Mouse (Mus musculus) heart, embryonic 15.5 days (tissue): Measurements from ENCODE around the gene Dync1li1. TPM values are rescaled to one million over a fixed set of nuclear protein-coding genes. Genes with fewer than 3 reads are reported as not detected.
"Not testable (repeated sequence)": the region's sequence is repeated elsewhere in the genome, so short reads cannot be mapped to it uniquely, and the experiment has no call there.

Source experiments
- ATAC-seq: fragments of 200-750 bp; cut with Nextera tagmentation; replicated peaks from 2 replicates; pipeline ENCODE4 v1.8.0; 2017; ENCODE audit warnings: low read depth, moderate TSS enrichment; ENCODE audit not compliant: insufficient number of reproducible peaks, insufficient read depth, low FRiP score
- H3K27ac ChIP-seq: fragments of 300-500 bp; sonication (generic); 2 replicates; pipeline ENCODE4 v1.5.1; 2015; ENCODE audit warnings: mild to moderate bottlenecking, inconsistent platforms
- H3K27me3 ChIP-seq: fragments of 300-500 bp; sonication (generic); 2 replicates; pipeline ENCODE4 v1.6.1; 2015; ENCODE audit warnings: inconsistent platforms
- H3K36me3 ChIP-seq: fragments of 300-500 bp; sonication (generic); 2 replicates; pipeline ENCODE4 v1.6.1; 2015; ENCODE audit warnings: mild to moderate bottlenecking, inconsistent platforms
- H3K4me1 ChIP-seq: fragments of 300-500 bp; sonication (generic); replicated peaks from 2 replicates; pipeline ENCODE4 v1.6.1; 2015; ENCODE audit warnings: inconsistent platforms
- H3K4me2 ChIP-seq: fragments of 300-500 bp; sonication (generic); 2 replicates; pipeline ENCODE4 v1.6.1; 2015; ENCODE audit warnings: inconsistent platforms, mild to moderate bottlenecking, moderate library complexity
- H3K4me3 ChIP-seq: fragments of 300-500 bp; sonication (generic); 2 replicates; pipeline ENCODE4 v1.5.1; 2015; ENCODE audit warnings: mild to moderate bottlenecking, inconsistent platforms
- H3K9ac ChIP-seq: fragments of 300-500 bp; sonication (generic); 2 replicates; pipeline ENCODE4 v1.6.1; 2015; ENCODE audit warnings: mild to moderate bottlenecking, inconsistent platforms
- H3K9me3 ChIP-seq: fragments of 300-500 bp; sonication (generic); replicated peaks from 2 replicates; pipeline ENCODE4 v1.6.1; 2016; ENCODE audit warnings: inconsistent platforms
- WGBS: fragments of 180-500 bp; shearing (Covaris S2); methylation state at CpG from one replicate; pipeline ENCODE4 v1.1.7; 2015; ENCODE audit warnings: mixed read lengths; 5-methylcytosine and 5-hydroxymethylcytosine counted together
- polyA plus RNA-seq: library from polyadenylated mRNA; unstranded; fragments of >200 nt; fragmentation: Nextera tagmentation; extraction: Ambion mirVana; gene quantifications from 2 replicates; pipeline ENCODE4 v1.2.1, GENCODE M21; 2015

Dync1li1 gene
- polyA plus RNA-seq = 72.3 and 73.5 TPM in 2 replicates

GRCm38 (mm10) chr9:114688252-114688952, at the start of gene Dync1li1:
Gene Dync1li1 (plus strand): TSS chr9:114688790.
- peak; percentile 98 for ATAC-seq
- H3K36me3 ChIP-seq = peaks cover 9% of the 10 kb centered on the region; the same call in 1 of the 2 replicates

GRCm38 (mm10) chr9:114639186-114639748, 49.3 kb upstream of the Dync1li1 start:
- Histone ChIP-seq H3K4me1 (peaks cover 13% of the 10 kb centered on the region), H3K9ac (peak overlapping the region; percentile 87), H3K4me2 (peak overlapping the region; percentile 82), H3K36me3 (no peaks in the 10 kb centered on the region), H3K4me3 (peak overlapping the region; percentile 96), H3K27ac (peak overlapping the region; percentile 92), H3K27me3 (peaks cover 25% of the 10 kb centered on the region), H3K9me3 (no peaks in the 10 kb centered on the region)
- no peak for ATAC-seq
- 11% methylated on average over 18 of the region's 18 CpGs for WGBS

More at GRCm38 (mm10) chr9:114688252-114688952, at the start of gene Dync1li1:
- Histone ChIP-seq H3K27me3 (no peaks in the 10 kb centered on the region), H3K4me1 (peaks cover 22% of the 10 kb centered on the region), H3K27ac (peak within 1 kb of the TSS; percentile 93), H3K9ac (peak within 1 kb of the TSS; percentile 95), H3K4me2 (peak within 1 kb of the TSS; percentile 81), H3K9me3 (no peaks in the 10 kb centered on the region), H3K4me3 (peak within 1 kb of the TSS; percentile 89)
- under 1% methylated on average over 57 of the region's 57 CpGs for WGBS

DNA sequence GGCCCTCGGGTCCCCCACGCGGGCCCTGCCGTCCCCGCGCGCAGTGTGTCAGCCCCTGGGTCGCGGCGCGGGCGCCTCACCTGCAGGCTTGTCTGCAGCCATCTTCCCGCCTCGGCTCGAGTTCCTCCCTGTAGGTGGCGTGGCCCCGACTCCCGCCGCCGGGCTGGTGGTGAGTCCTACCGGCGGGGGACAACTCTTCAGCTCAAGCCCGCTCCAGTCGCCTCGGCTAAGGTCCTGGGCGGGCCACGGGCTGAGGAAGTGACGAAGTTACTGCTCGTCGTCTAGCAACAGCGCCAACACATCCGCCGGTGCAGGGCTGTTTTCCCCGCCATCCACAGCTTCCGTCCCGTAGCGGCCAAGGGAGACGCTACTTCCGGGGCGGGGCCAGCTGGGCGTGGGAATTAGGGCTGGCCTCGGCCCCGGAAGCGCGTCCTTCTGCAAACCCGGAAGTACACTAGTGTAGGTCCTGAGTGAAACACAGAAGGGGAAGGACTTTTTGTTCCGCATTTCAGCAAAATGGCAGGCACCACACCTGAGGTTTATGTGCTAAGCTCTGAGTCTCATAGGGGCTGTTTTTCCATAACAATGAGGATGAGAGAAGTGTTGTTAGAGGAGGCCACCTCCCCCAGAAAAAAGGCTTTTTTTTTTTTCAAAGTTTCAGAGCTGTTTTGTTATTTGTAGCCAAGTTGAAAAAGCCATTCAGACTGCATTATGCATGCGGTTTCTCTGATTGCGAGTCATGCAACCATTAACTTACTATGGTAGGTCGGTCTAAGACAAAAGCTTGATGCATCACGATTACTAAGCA, 48.5 kb upstream of the Dync1li1 start, which contains the start of gene Cnot10:
Gene Cnot10, minus strand, starts transcription at position 346 of the 808 bp plus-strand sequence.
- Histone ChIP-seq H3K4me2 (peak within 1 kb of the TSS; percentile 82), H3K9me3 (no peaks in the 10 kb centered on the region), H3K36me3 (no peaks in the 10 kb centered on the region), H3K9ac (peak within 1 kb of the TSS; percentile 87), H3K4me1 (peaks cover 13% of the 10 kb centered on the region), H3K27ac (peak within 1 kb of the TSS; percentile 92), H3K4me3 (peak within 1 kb of the TSS; percentile 96), H3K27me3 (peaks cover 28% of the 10 kb centered on the region)
- WGBS = 5% methylated on average over 51 of the region's 51 CpGs
- peak; percentile 99 for ATAC-seq

DNA sequence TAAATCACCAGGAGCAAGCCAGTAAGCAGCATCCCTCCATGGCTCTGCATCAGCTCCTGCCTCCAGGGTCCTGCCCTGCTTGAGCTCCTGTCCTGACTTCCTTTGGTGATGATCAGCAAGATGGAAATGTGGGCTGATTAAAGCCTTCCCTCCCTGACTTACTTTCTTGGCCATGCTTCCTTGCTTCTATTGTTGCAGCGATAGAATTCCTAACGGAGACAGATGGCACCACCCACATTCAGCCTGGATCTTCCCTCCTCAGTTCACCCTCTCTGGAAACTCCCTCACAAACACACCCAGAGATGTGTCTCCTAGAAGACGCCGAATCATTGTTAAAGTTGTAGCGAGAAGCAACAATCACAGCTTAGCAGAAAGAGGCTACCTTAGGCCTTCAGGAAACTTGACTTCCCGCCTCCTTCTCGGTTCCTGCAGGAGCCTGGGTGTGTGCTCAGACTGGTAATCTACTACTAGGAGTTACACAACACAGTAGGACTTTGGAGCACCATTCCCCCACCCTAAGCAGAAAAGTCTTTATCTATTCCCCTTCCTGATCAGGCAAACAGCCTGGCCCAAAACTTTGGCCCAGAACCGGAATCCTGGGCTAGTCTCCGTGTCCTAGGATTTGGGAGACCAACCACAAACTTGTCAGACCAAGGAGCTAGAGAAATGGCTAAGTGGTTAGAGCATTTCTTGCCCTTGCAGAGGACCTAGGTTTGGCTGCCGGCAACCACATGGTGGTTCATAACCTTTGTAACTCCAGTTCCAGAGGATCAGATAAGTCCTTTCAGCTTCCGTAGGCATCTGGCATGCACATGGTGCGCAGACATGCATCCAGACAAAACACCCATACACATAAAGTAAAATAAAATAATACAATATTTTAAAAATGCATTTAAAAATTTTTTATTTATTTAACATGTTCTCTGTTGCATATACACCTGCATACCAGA, 41.8 kb upstream of the Dync1li1 start:
- no peak for ATAC-seq
- H3K27ac ChIP-seq = no peak overlapping the region

GRCm38 (mm10) chr9:114647506-114648432, 40.8 kb upstream of the Dync1li1 start:
- H3K36me3 ChIP-seq = no peaks in the 10 kb centered on the region
- no peaks in the 10 kb centered on the region for H3K9me3 ChIP-seq
- H3K9ac ChIP-seq = no peak overlapping the region
- 78% methylated on average over 28 of the region's 28 CpGs for WGBS
- H3K4me3 ChIP-seq = no peak overlapping the region
- no peaks in the 10 kb centered on the region for H3K4me1 ChIP-seq
- no peak overlapping the region for H3K4me2 ChIP-seq
- peaks cover 17% of the 10 kb centered on the region for H3K27me3 ChIP-seq
- H3K27ac ChIP-seq = no peak overlapping the region
- ATAC-seq = no peak

More for the DNA sequence above, 41.8 kb upstream of the Dync1li1 start:
- no peaks in the 10 kb centered on the region for H3K36me3 ChIP-seq
- H3K9ac ChIP-seq = no peak overlapping the region
- no peak overlapping the region for H3K4me3 ChIP-seq
- no peak overlapping the region for H3K4me2 ChIP-seq
- no peaks in the 10 kb centered on the region for H3K4me1 ChIP-seq
- 83% methylated on average over 12 of the region's 12 CpGs for WGBS
- no peaks in the 10 kb centered on the region for H3K9me3 ChIP-seq
- peaks cover 23% of the 10 kb centered on the region for H3K27me3 ChIP-seq

- H3K9me3 ChIP-seq, H3K4me1 ChIP-seq, H3K4me2 ChIP-seq, H3K27ac ChIP-seq, ATAC-seq, H3K4me3 ChIP-seq, H3K9ac ChIP-seq, H3K36me3 ChIP-seq: not testable (repeated sequence)
- peaks cover 10% of the 10 kb centered on the region; the same call in 1 of the 2 replicates for H3K27me3 ChIP-seq
- WGBS = 44% methylated on average over 9 of the region's 9 CpGs
Observed at GRCm38 (mm10) chr9:114648472-114648871, 40.1 kb upstream of the Dync1li1 start.

- no peak overlapping the region for H3K27ac ChIP-seq
- H3K4me2 ChIP-seq = no peak overlapping the region
- H3K9ac ChIP-seq = no peak overlapping the region
- no peak for ATAC-seq
- no peaks in the 10 kb centered on the region for H3K36me3 ChIP-seq
- H3K4me3 ChIP-seq = no peak overlapping the region
- no peaks in the 10 kb centered on the region for H3K9me3 ChIP-seq
- WGBS = 65% methylated on average over 5 of the region's 5 CpGs
- H3K4me1 ChIP-seq = no peaks in the 10 kb centered on the region
- H3K27me3 ChIP-seq = peaks cover 1% of the 10 kb centered on the region; the same call in 1 of the 2 replicates
Observed at GRCm38 (mm10) chr9:114649371-114649770, 39.2 kb upstream of the Dync1li1 start.

- Histone ChIP-seq H3K36me3 (no peaks in the 10 kb centered on the region), H3K4me1 (no peaks in the 10 kb centered on the region), H3K27me3 (no peaks in the 10 kb centered on the region; the same call in 1 of the 2 replicates), H3K4me3 (no peak overlapping the region), H3K4me2 (0 out of 2 replicates have a peak overlapping the region, but pooled peaks have one; percentile 32), H3K27ac (no peak overlapping the region), H3K9me3 (no peaks in the 10 kb centered on the region), H3K9ac (no peak overlapping the region)
- 51% methylated on average over 21 of the region's 21 CpGs for WGBS
- no peak for ATAC-seq
Observed at GRCm38 (mm10) chr9:114650938-114651634, 37.5 kb upstream of the Dync1li1 start.

- Histone ChIP-seq H3K27ac (no peak overlapping the region), H3K9ac (no peak overlapping the region), H3K4me3 (no peak overlapping the region), H3K27me3 (no peaks in the 10 kb centered on the region; the same call in 1 of the 2 replicates), H3K4me1 (no peaks in the 10 kb centered on the region), H3K36me3 (no peaks in the 10 kb centered on the region), H3K4me2 (no peak overlapping the region), H3K9me3 (no peaks in the 10 kb centered on the region)
- no peak for ATAC-seq
- WGBS = 85% methylated on average over 4 of the region's 4 CpGs
Observed at GRCm38 (mm10) chr9:114655356-114655755, 33.2 kb upstream of the Dync1li1 start.
